21 mouse cellular contexts compared by ENCODE assay signal in the genomic region with DNA sequence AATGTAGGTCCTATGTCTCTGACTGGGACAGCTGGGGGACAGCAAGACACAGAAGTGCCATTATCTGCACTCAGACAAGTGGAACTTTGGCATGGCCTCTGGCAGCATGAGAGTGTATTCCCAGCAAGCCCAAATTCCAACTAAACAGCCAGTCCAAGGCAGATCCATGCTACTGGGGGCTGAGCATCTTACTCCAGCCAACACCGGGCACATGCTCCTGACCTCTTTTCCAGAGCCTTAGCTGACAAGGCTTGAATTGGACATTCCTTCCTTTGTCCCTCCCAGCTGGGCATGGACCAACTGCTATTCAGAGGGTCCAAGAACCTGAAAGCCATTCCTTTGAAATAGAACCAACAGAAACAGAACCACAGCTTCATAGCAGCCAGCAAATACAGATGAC. TPM values are rescaled to one million over a fixed set of nuclear protein-coding genes. Genes with fewer than 3 reads are reported as not detected.
DNase-seq lines count a peak whose midpoint lies in the region; ATAC-seq and TF ChIP-seq lines count a peak whose summit lies in the region.
"Had no signal": no experiment of that assay in that cellular context is flagged by ENCODE, and none has a peak within 500 bp of the region (broad histone marks: within the 10 kb centered on the region; RNA-seq: fewer than 3 reads in every experiment).

No protein-coding gene starts in this region.

- peak; percentile 30 for DNase-seq in forebrain, postnatal 0 days
- DNase-seq in forebrain, embryonic 14.5 days (ENCODE audit: low spot score) = no peak
- DNase-seq in layer of hippocampus, adult 11-12 months (ENCODE audit: low spot score) = peak; percentile 55
- no peak for DNase-seq in layer of hippocampus, postnatal 25 days (ENCODE audit: extremely low spot score in 1 of 2, low spot score in 1 of 2)
- DNase-seq in midbrain, postnatal 0 days (ENCODE audit: low spot score) = peak; percentile 78
- DNase-seq in midbrain, embryonic 14.5 days = no peak
- DNase-seq in adrenal gland, postnatal 36 days = no peak
- DNase-seq: thymus, postnatal 25 days had no signal

- 0% methylated on average over 1 of the region's 1 CpGs for WGBS in forebrain, postnatal 0 days
- WGBS in forebrain, embryonic 14.5 days = 11% methylated on average over 1 of the region's 1 CpGs
- 50% methylated on average over 1 of the region's 1 CpGs for WGBS in midbrain, postnatal 0 days
- WGBS in midbrain, embryonic 14.5 days = 33% methylated on average over 1 of the region's 1 CpGs
- WGBS in liver, embryonic 15.5 days (ENCODE audit: insufficient replicate concordance) = 52% methylated on average over 1 of the region's 1 CpGs

- TF ChIP-seq CTCF in forebrain, postnatal 0 days (IDR thresholded peaks at IDR 0.05; ENCODE audit: low read depth) = no peak
- no peak for TF ChIP-seq CTCF in midbrain, postnatal 0 days (IDR thresholded peaks at IDR 0.05)

- no peak overlapping the region for H3K27ac ChIP-seq in forebrain, postnatal 0 days (ENCODE audit: low read depth, low read length)
- H3K27ac ChIP-seq in forebrain, embryonic 14.5 days (ENCODE audit: low read depth, low read length) = no peak overlapping the region
- 0 out of 2 replicates have a peak overlapping the region, but pooled peaks have one; percentile 12 for H3K27ac ChIP-seq in midbrain, postnatal 0 days (ENCODE audit: low read depth, low read length)
- H3K27ac ChIP-seq in midbrain, embryonic 14.5 days (replicated peaks; ENCODE audit: low read depth, low read length) = no peak overlapping the region
- peak overlapping the region; percentile 45 for H3K27ac ChIP-seq in liver, embryonic 15.5 days (replicated peaks)
- H3K27ac ChIP-seq: embryonic facial prominence, embryonic 12.5 days; lung, embryonic 15.5 days; stomach, postnatal 0 days had no signal

- H3K9me3 ChIP-seq in forebrain, postnatal 0 days (ENCODE audit: low read length) = no peaks in the 10 kb centered on the region
- H3K9me3 ChIP-seq in forebrain, embryonic 14.5 days (replicated peaks; ENCODE audit: control insufficient read depth, low read length) = no peaks in the 10 kb centered on the region
- H3K9me3 ChIP-seq in midbrain, postnatal 0 days (ENCODE audit: low read length) = no peaks in the 10 kb centered on the region
- no peaks in the 10 kb centered on the region for H3K9me3 ChIP-seq in midbrain, embryonic 14.5 days (ENCODE audit: control insufficient read depth, low read length)
- no peaks in the 10 kb centered on the region for H3K9me3 ChIP-seq in liver, embryonic 15.5 days (replicated peaks)
- H3K9me3 ChIP-seq: embryonic facial prominence, embryonic 12.5 days; lung, embryonic 15.5 days had no signal

- peak; percentile 86 for ATAC-seq in forebrain, postnatal 0 days
- no peak for ATAC-seq in forebrain, embryonic 14.5 days
- peak; percentile 66 for ATAC-seq in midbrain, postnatal 0 days (ENCODE audit: low FRiP score)
- ATAC-seq in midbrain, embryonic 14.5 days (ENCODE audit: low FRiP score, low TSS enrichment) = no peak
- ATAC-seq in liver, embryonic 15.5 days (ENCODE audit: insufficient read depth) = no peak
- ATAC-seq: Patski had no signal

- no peak overlapping the region for H3K4me3 ChIP-seq in forebrain, postnatal 0 days (ENCODE audit: low read depth, low read length)
- no peak overlapping the region for H3K4me3 ChIP-seq in forebrain, embryonic 14.5 days (ENCODE audit: low read depth, low read length)
- H3K4me3 ChIP-seq in midbrain, postnatal 0 days (ENCODE audit: low read depth, low read length) = no peak overlapping the region
- H3K4me3 ChIP-seq in midbrain, embryonic 14.5 days (replicated peaks; ENCODE audit: low read depth, low read length) = no peak overlapping the region
- H3K4me3 ChIP-seq in liver, embryonic 15.5 days (replicated peaks) = no peak overlapping the region
- H3K4me3 ChIP-seq: embryonic facial prominence, embryonic 12.5 days; lung, embryonic 15.5 days had no signal

- no peaks in the 10 kb centered on the region for H3K36me3 ChIP-seq in forebrain, postnatal 0 days (ENCODE audit: insufficient read depth)
- no peaks in the 10 kb centered on the region for H3K36me3 ChIP-seq in forebrain, embryonic 14.5 days (ENCODE audit: control insufficient read depth, insufficient read depth, low read length)
- H3K36me3 ChIP-seq in midbrain, postnatal 0 days (ENCODE audit: insufficient read depth, low read length) = no peaks in the 10 kb centered on the region
- H3K36me3 ChIP-seq in midbrain, embryonic 14.5 days (ENCODE audit: control insufficient read depth, insufficient read depth, low read length) = no peaks in the 10 kb centered on the region
- no peaks in the 10 kb centered on the region for H3K36me3 ChIP-seq in liver, embryonic 15.5 days (replicated peaks)
- H3K36me3 ChIP-seq: embryonic facial prominence, embryonic 12.5 days; lung, embryonic 15.5 days had no signal

- no peak overlapping the region for H3K4me2 ChIP-seq in forebrain, postnatal 0 days (ENCODE audit: low read depth)
- no peak overlapping the region for H3K4me2 ChIP-seq in forebrain, embryonic 14.5 days (ENCODE audit: low read length)
- H3K4me2 ChIP-seq in midbrain, postnatal 0 days (ENCODE audit: low read depth, low read length, poor library complexity, severe bottlenecking) = no peak overlapping the region
- no peak overlapping the region for H3K4me2 ChIP-seq in midbrain, embryonic 14.5 days (ENCODE audit: low read length)
- no peak overlapping the region for H3K4me2 ChIP-seq in liver, embryonic 15.5 days
- H3K4me2 ChIP-seq: embryonic facial prominence, embryonic 12.5 days; lung, embryonic 15.5 days had no signal

- no peaks in the 10 kb centered on the region for H3K27me3 ChIP-seq in forebrain, postnatal 0 days (ENCODE audit: insufficient read depth, low read length)
- H3K27me3 ChIP-seq in forebrain, embryonic 14.5 days (replicated peaks; ENCODE audit: control insufficient read depth, insufficient read depth, low read length) = no peaks in the 10 kb centered on the region
- H3K27me3 ChIP-seq in midbrain, postnatal 0 days (ENCODE audit: insufficient read depth, low read length) = no peaks in the 10 kb centered on the region
- peaks cover 6% of the 10 kb centered on the region for H3K27me3 ChIP-seq in midbrain, embryonic 14.5 days (ENCODE audit: control insufficient read depth, insufficient read depth, low read length)
- H3K27me3 ChIP-seq in liver, embryonic 15.5 days = peaks cover 27% of the 10 kb centered on the region

- H3K9ac ChIP-seq in forebrain, postnatal 0 days = no peak overlapping the region
- no peak overlapping the region for H3K9ac ChIP-seq in forebrain, embryonic 14.5 days (ENCODE audit: low read length)
- no peak overlapping the region for H3K9ac ChIP-seq in midbrain, postnatal 0 days (replicated peaks; ENCODE audit: low read length, poor library complexity, severe bottlenecking)
- H3K9ac ChIP-seq in midbrain, embryonic 14.5 days (replicated peaks; ENCODE audit: low read length) = no peak overlapping the region
- no peak overlapping the region for H3K9ac ChIP-seq in liver, embryonic 15.5 days
- H3K9ac ChIP-seq: embryonic facial prominence, embryonic 12.5 days; lung, embryonic 15.5 days had no signal

- H3K4me1 ChIP-seq in forebrain, postnatal 0 days (ENCODE audit: insufficient read depth) = no peaks in the 10 kb centered on the region
- no peaks in the 10 kb centered on the region for H3K4me1 ChIP-seq in forebrain, embryonic 14.5 days (ENCODE audit: control insufficient read depth, insufficient read depth, low read length)
- no peaks in the 10 kb centered on the region for H3K4me1 ChIP-seq in midbrain, postnatal 0 days (ENCODE audit: insufficient read depth, low read length)
- H3K4me1 ChIP-seq in midbrain, embryonic 14.5 days (ENCODE audit: control insufficient read depth, insufficient read depth, low read length) = no peaks in the 10 kb centered on the region
- H3K4me1 ChIP-seq in liver, embryonic 15.5 days (replicated peaks) = peaks cover 22% of the 10 kb centered on the region
- H3K4me1 ChIP-seq: embryonic facial prominence, embryonic 12.5 days had no signal

RNA-seq across cellular contexts. Expression of a gene that starts 26.1 kb away (rescaled TPM):
- total RNA-seq in forebrain, postnatal 0 days (2014; rRNA removed) = not detected in 2 replicates
- polyA plus RNA-seq in forebrain, postnatal 0 days (2015; fragmentation: Nextera tagmentation; extraction: Ambion mirVana) = not detected in 2 replicates
- polyA plus RNA-seq in forebrain, embryonic 14.5 days (2014; fragmentation: Nextera tagmentation; extraction: Ambion mirVana) = not detected in 2 replicates
- total RNA-seq in layer of hippocampus, postnatal 25 days (2021) = not detected
- not detected in 2 replicates for total RNA-seq in midbrain, postnatal 0 days (2014; rRNA removed)
- 0.16 TPM in 1 of 2 replicates, not detected in the other for polyA plus RNA-seq in midbrain, postnatal 0 days (2015; fragmentation: Nextera tagmentation; extraction: Ambion mirVana)
- polyA plus RNA-seq in midbrain, embryonic 14.5 days (2014; fragmentation: Nextera tagmentation; extraction: Ambion mirVana) = not detected in 2 replicates
- not detected in 2 replicates for polyA plus RNA-seq in liver, embryonic 15.5 days (2015; fragmentation: Nextera tagmentation; extraction: Ambion mirVana)
- not detected for total RNA-seq in adrenal gland, postnatal 36 days (2021)
- total RNA-seq: adrenal gland, postnatal 4 days; common myeloid progenitor, adult 5-6 weeks had no signal
- polyA plus RNA-seq: embryonic facial prominence, embryonic 12.5 days; heart, embryonic 16.5 days; intestine, embryonic 14.5 days; kidney, embryonic 14.5 days; large intestine, adult 2 months; limb, embryonic 11.5 days; lung, embryonic 15.5 days; neural tube, embryonic 14.5 days; Patski; stomach, postnatal 0 days had no signal

RNA-seq across cellular contexts. Expression of a gene that starts 36.1 kb away (rescaled TPM):
- 36.6 and 37.7 TPM in 2 replicates for total RNA-seq in forebrain, postnatal 0 days (2014; rRNA removed)
- 37.3 and 40.1 TPM in 2 replicates for polyA plus RNA-seq in forebrain, postnatal 0 days (2015; fragmentation: Nextera tagmentation; extraction: Ambion mirVana)
- polyA plus RNA-seq in forebrain, embryonic 14.5 days (2014; fragmentation: Nextera tagmentation; extraction: Ambion mirVana) = 27.0 and 27.4 TPM in 2 replicates
- 10 to 100 TPM; 41.4 to 42.4 TPM for total RNA-seq in layer of hippocampus, postnatal 25 days (2021)
- 31.3 and 34.8 TPM in 2 replicates for total RNA-seq in midbrain, postnatal 0 days (2014; rRNA removed)
- polyA plus RNA-seq in midbrain, postnatal 0 days (2015; fragmentation: Nextera tagmentation; extraction: Ambion mirVana) = 34.4 and 40.0 TPM in 2 replicates
- 11.8 and 15.2 TPM in 2 replicates for polyA plus RNA-seq in midbrain, embryonic 14.5 days (2014; fragmentation: Nextera tagmentation; extraction: Ambion mirVana)
- 200 and 245 TPM in 2 replicates for polyA plus RNA-seq in liver, embryonic 15.5 days (2015; fragmentation: Nextera tagmentation; extraction: Ambion mirVana)
- 100 to 1,000 TPM; 276 to 330 TPM for total RNA-seq in adrenal gland, postnatal 36 days (2021)

RNA-seq across cellular contexts. Expression of a gene that starts 36.6 kb away (rescaled TPM):
- total RNA-seq in forebrain, postnatal 0 days (2014; rRNA removed) = 85.9 and 92.5 TPM in 2 replicates
- 3.3 and 3.5 TPM in 2 replicates for polyA plus RNA-seq in forebrain, postnatal 0 days (2015; fragmentation: Nextera tagmentation; extraction: Ambion mirVana)
- 5.9 and 6.1 TPM in 2 replicates for polyA plus RNA-seq in forebrain, embryonic 14.5 days (2014; fragmentation: Nextera tagmentation; extraction: Ambion mirVana)
- total RNA-seq in layer of hippocampus, postnatal 25 days (2021) = 10 to 100 TPM; 33.6 to 39.4 TPM
- 70.1 and 84.8 TPM in 2 replicates for total RNA-seq in midbrain, postnatal 0 days (2014; rRNA removed)
- 3.2 and 3.8 TPM in 2 replicates for polyA plus RNA-seq in midbrain, postnatal 0 days (2015; fragmentation: Nextera tagmentation; extraction: Ambion mirVana)
- 4.7 and 6.6 TPM in 2 replicates for polyA plus RNA-seq in midbrain, embryonic 14.5 days (2014; fragmentation: Nextera tagmentation; extraction: Ambion mirVana)
- 5.6 and 5.8 TPM in 2 replicates for polyA plus RNA-seq in liver, embryonic 15.5 days (2015; fragmentation: Nextera tagmentation; extraction: Ambion mirVana)
- 10 to 100 TPM; 38.8 to 57.7 TPM for total RNA-seq in adrenal gland, postnatal 36 days (2021)

RNA-seq across cellular contexts. Expression of a gene that starts 44.1 kb away (rescaled TPM):
- 0.77 and 1.00 TPM in 2 replicates for total RNA-seq in forebrain, postnatal 0 days (2014; rRNA removed)
- 0.62 and 0.74 TPM in 2 replicates for polyA plus RNA-seq in forebrain, postnatal 0 days (2015; fragmentation: Nextera tagmentation; extraction: Ambion mirVana)
- 0.44 and 0.74 TPM in 2 replicates for polyA plus RNA-seq in forebrain, embryonic 14.5 days (2014; fragmentation: Nextera tagmentation; extraction: Ambion mirVana)
- total RNA-seq in layer of hippocampus, postnatal 25 days (2021) = 1 to 10 TPM; 2.5 to 2.6 TPM
- 1.7 and 2.2 TPM in 2 replicates for total RNA-seq in midbrain, postnatal 0 days (2014; rRNA removed)
- polyA plus RNA-seq in midbrain, postnatal 0 days (2015; fragmentation: Nextera tagmentation; extraction: Ambion mirVana) = 0.63 and 0.90 TPM in 2 replicates
- polyA plus RNA-seq in midbrain, embryonic 14.5 days (2014; fragmentation: Nextera tagmentation; extraction: Ambion mirVana) = 0.28 and 1.0 TPM in 2 replicates
- polyA plus RNA-seq in liver, embryonic 15.5 days (2015; fragmentation: Nextera tagmentation; extraction: Ambion mirVana) = 7.2 and 7.4 TPM in 2 replicates
- 1 to 10 TPM; 2.7 to 5.9 TPM for total RNA-seq in adrenal gland, postnatal 36 days (2021)

RNA-seq across cellular contexts. Expression of a gene that starts 58.7 kb away (rescaled TPM):
- total RNA-seq in forebrain, postnatal 0 days (2014; rRNA removed) = 148 and 153 TPM in 2 replicates
- polyA plus RNA-seq in forebrain, postnatal 0 days (2015; fragmentation: Nextera tagmentation; extraction: Ambion mirVana) = 146 and 152 TPM in 2 replicates
- 110 and 113 TPM in 2 replicates for polyA plus RNA-seq in forebrain, embryonic 14.5 days (2014; fragmentation: Nextera tagmentation; extraction: Ambion mirVana)
- 100 to 1,000 TPM; 257 to 260 TPM for total RNA-seq in layer of hippocampus, postnatal 25 days (2021)
- total RNA-seq in midbrain, postnatal 0 days (2014; rRNA removed) = 156 and 164 TPM in 2 replicates
- polyA plus RNA-seq in midbrain, postnatal 0 days (2015; fragmentation: Nextera tagmentation; extraction: Ambion mirVana) = 152 and 173 TPM in 2 replicates
- polyA plus RNA-seq in midbrain, embryonic 14.5 days (2014; fragmentation: Nextera tagmentation; extraction: Ambion mirVana) = 120 and 154 TPM in 2 replicates
- polyA plus RNA-seq in liver, embryonic 15.5 days (2015; fragmentation: Nextera tagmentation; extraction: Ambion mirVana) = 4.5 and 4.6 TPM in 2 replicates
- 10 to 100 TPM; 78.2 to 96.3 TPM for total RNA-seq in adrenal gland, postnatal 36 days (2021)

Comparison
In these comparisons a context has a peak if more than half of its experiments do, and no peak if none do; other contexts are left out.
1. ATAC-seq: peak in forebrain, postnatal 0 days (single experiment) and midbrain, postnatal 0 days (single experiment); none in forebrain, embryonic 14.5 days (single experiment), midbrain, embryonic 14.5 days (single experiment) and liver, embryonic 15.5 days (single experiment).
2. DNase-seq: peak in forebrain, postnatal 0 days (single experiment), layer of hippocampus, adult 11-12 months (single experiment) and midbrain, postnatal 0 days (single experiment); none in forebrain, embryonic 14.5 days (single experiment), layer of hippocampus, postnatal 25 days (0 of 2), midbrain, embryonic 14.5 days (single experiment) and adrenal gland, postnatal 36 days (0 of 2).
3. H3K27ac ChIP-seq: peak in midbrain, postnatal 0 days (single experiment) and liver, embryonic 15.5 days (single experiment); none in forebrain, postnatal 0 days (single experiment), forebrain, embryonic 14.5 days (single experiment) and midbrain, embryonic 14.5 days (single experiment).